Mouse (Mus musculus) kidney, adult 2 months (tissue): ENCODE data around the gene Usp36.

ENCODE experiments used
- CTCF ChIP-seq: fragments of 200-500 bp; conservative IDR thresholded peaks from 2 replicates; pipeline ENCODE4 v1.5.1; 2011; ENCODE audit warnings: low read depth, mild to moderate bottlenecking, control low read depth, low read length, moderate library complexity, mixed read lengths; ENCODE audit not compliant: insufficient read depth, insufficient read length
- POLR2A ChIP-seq: fragments of 200-500 bp; IDR thresholded peaks from one replicate; pipeline ENCODE4 v1.6.1; 2011; ENCODE audit warnings: low read depth, low read length, control low read depth

- TF ChIP-seq CTCF, result no peak
- no peak for TF ChIP-seq POLR2A
These were observed 63.2 kb downstream of the Usp36 start for GRCm38 (mm10) chr11:118226850-118227249.
